Mouse (Mus musculus) layer of hippocampus, adult 2 months (tissue): ENCODE results near the gene Elf1. TPM values are rescaled to one million over a fixed set of nuclear protein-coding genes. Genes with fewer than 3 reads are reported as not detected.

Experiments
- DNase-seq, 2 experiments: peaks; one replicate each; pipeline ENCODE4 v3.0.0; 2022; ENCODE audit warnings: low spot score in 2 of 2
- H3K27ac ChIP-seq: fragments of 200-600 bp; 2 replicates; pipeline ENCODE4 v1.8.1; 2022
- H3K4me3 ChIP-seq: fragments of 200-600 bp; 2 replicates; pipeline ENCODE4 v1.8.1; 2022; ENCODE audit warnings: mild to moderate bottlenecking
- CTCF ChIP-seq: fragments of 200-600 bp; conservative IDR thresholded peaks from 2 replicates; pipeline ENCODE4 v1.8.1; 2022; ENCODE audit warnings: antibody characterized with exemption, mild to moderate bottlenecking, moderate library complexity
- total RNA-seq, 2 experiments: library from RNA; stranded (reverse); gene quantifications; 2 replicates each; pipeline ENCODE4 v1.2.3; 2021

Elf1 gene
- total RNA-seq, 2 experiments from 2014 or later, result 4.6 to 4.8 TPM

- Histone ChIP-seq H3K4me3 (peak within 1 kb of the TSS; percentile 100), H3K27ac (peak within 1 kb of the TSS; percentile 99)
- peak; percentile 94 to 97 for DNase-seq
- TF ChIP-seq CTCF, result no peak
Measured at GRCm38 (mm10) chr14:79481339-79482151, 551 bp downstream of the Elf1 start, which contains the start of gene Wbp4. TSS of gene Wbp4 (minus strand) at chr14:79481520.

- no peak for TF ChIP-seq CTCF
- Histone ChIP-seq H3K4me3 (peak overlapping the region; percentile 100), H3K27ac (peak overlapping the region; percentile 99)
- DNase-seq, result peak; percentile 42 to 46
Measured at GRCm38 (mm10) chr14:79482251-79482661, 1.3 kb downstream of the Elf1 start.

- no peak for TF ChIP-seq CTCF
- H3K4me3 ChIP-seq, result peak overlapping the region; percentile 100
- peak overlapping the region; percentile 99 for H3K27ac ChIP-seq
- no peak for DNase-seq
Measured at GRCm38 (mm10) chr14:79482747-79483355, 1.9 kb downstream of the Elf1 start.

GRCm38 (mm10) chr14:79483611-79484120 lies 2.7 kb downstream of the Elf1 start:
- peak overlapping the region; percentile 99 for H3K27ac ChIP-seq
- TF ChIP-seq CTCF, result no peak
- no peak overlapping the region for H3K4me3 ChIP-seq
- no peak for DNase-seq

GRCm38 (mm10) chr14:79486617-79486992 lies 5.6 kb downstream of the Elf1 start:
- Histone ChIP-seq H3K27ac (peak overlapping the region; percentile 69; the same call in 1 of the 2 replicates), H3K4me3 (no peak overlapping the region)
- DNase-seq, result no peak
- TF ChIP-seq CTCF, result no peak

- peak overlapping the region; percentile 63 for H3K4me3 ChIP-seq
- H3K27ac ChIP-seq, result peak overlapping the region; percentile 69
- peak; percentile 11 to 44 for DNase-seq
- TF ChIP-seq CTCF, result peak; percentile 61
Measured at GRCm38 (mm10) chr14:79486993-79487731, 6.2 kb downstream of the Elf1 start.

GRCm38 (mm10) chr14:79488531-79488930 lies 7.5 kb downstream of the Elf1 start:
- DNase-seq, result no peak
- no peak overlapping the region for H3K4me3 ChIP-seq
- TF ChIP-seq CTCF, result no peak
- H3K27ac ChIP-seq, result no peak overlapping the region

- TF ChIP-seq CTCF, result no peak
- Histone ChIP-seq H3K4me3 (no peak overlapping the region), H3K27ac (no peak overlapping the region)
- DNase-seq, result no peak
Measured at GRCm38 (mm10) chr14:79489150-79489549, 8.2 kb downstream of the Elf1 start.

GRCm38 (mm10) chr14:79490246-79490645 lies 9.3 kb downstream of the Elf1 start:
- no peak for DNase-seq
- no peak overlapping the region for H3K4me3 ChIP-seq
- TF ChIP-seq CTCF, result no peak
- H3K27ac ChIP-seq, result no peak overlapping the region

- TF ChIP-seq CTCF, result no peak
- Histone ChIP-seq H3K27ac (no peak overlapping the region), H3K4me3 (no peak overlapping the region)
- DNase-seq, result no peak
Measured at GRCm38 (mm10) chr14:79494349-79494748, 13.4 kb downstream of the Elf1 start.

GRCm38 (mm10) chr14:79499326-79499725 lies 18.3 kb downstream of the Elf1 start:
- no peak for DNase-seq
- H3K27ac ChIP-seq, result no peak overlapping the region
- no peak overlapping the region for H3K4me3 ChIP-seq
- no peak for TF ChIP-seq CTCF

GRCm38 (mm10) chr14:79500756-79501155 lies 19.8 kb downstream of the Elf1 start:
- DNase-seq, result no peak
- no peak for TF ChIP-seq CTCF
- H3K4me3 ChIP-seq, result no peak overlapping the region
- H3K27ac ChIP-seq, result no peak overlapping the region

- Histone ChIP-seq H3K4me3 (no peak overlapping the region), H3K27ac (no peak overlapping the region; the same call in 1 of the 2 replicates)
- no peak for TF ChIP-seq CTCF
- DNase-seq, result no peak
Measured at GRCm38 (mm10) chr14:79503371-79504075, 22.5 kb downstream of the Elf1 start.
